Mouse (Mus musculus): ENCODE data around the gene Qrfp. TPM values are rescaled to one million over a fixed set of nuclear protein-coding genes. Genes with fewer than 3 reads are reported as not detected.
A peak's percentile ranks its signal among the peaks of the same experiment; 100 is the strongest.

Gene Qrfp
- total and polyA plus RNA-seq, 2 experiments from 2014 or later: 0.20 TPM; not detected in 1

DNA sequence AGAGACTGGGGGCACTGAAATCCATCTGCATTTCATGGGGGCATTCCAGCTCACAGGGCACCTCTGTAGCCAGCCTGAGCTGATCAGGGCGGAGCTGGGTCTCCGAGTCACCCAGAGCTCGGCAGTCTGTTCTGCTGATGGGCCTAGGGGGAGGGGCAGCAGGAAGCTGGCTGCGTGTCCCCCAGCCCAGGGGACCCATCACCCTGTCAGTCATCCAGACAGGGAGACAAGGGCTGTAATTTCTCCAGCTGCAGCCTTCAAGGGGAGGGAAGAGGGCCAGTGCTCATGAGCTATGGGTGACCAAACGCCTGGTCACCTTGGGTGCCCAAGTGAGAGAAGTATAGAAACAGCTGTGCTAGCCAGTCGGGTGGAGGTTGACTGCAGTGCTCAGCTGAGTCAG lies 26.6 kb upstream of the Qrfp start:
- Histone ChIP-seq H3K4me3 (ENCODE audit: low read depth, low read length) (no peak overlapping the region), H3K4me2 (ENCODE audit: low read depth, low read length, poor library complexity, severe bottlenecking) (no peak overlapping the region), H3K27ac (ENCODE audit: low read depth, low read length) (no peak overlapping the region), H3K9ac (replicated peaks; ENCODE audit: low read length, poor library complexity, severe bottlenecking) (no peak overlapping the region), H3K36me3 (ENCODE audit: insufficient read depth, low read length) (no peaks in the 10 kb centered on the region), H3K4me1 (ENCODE audit: insufficient read depth, low read length) (no peaks in the 10 kb centered on the region), H3K9me3 (ENCODE audit: low read length) (no peaks in the 10 kb centered on the region), H3K27me3 (ENCODE audit: insufficient read depth, low read length) (no peaks in the 10 kb centered on the region)
- ATAC-seq (ENCODE audit: low FRiP score) (no peak), DNase-seq (ENCODE audit: low spot score) (no peak)
- WGBS: 33% methylated on average over 6 of the region's 6 CpGs
- no peak for TF ChIP-seq CTCF (IDR thresholded peaks at IDR 0.05)

DNA sequence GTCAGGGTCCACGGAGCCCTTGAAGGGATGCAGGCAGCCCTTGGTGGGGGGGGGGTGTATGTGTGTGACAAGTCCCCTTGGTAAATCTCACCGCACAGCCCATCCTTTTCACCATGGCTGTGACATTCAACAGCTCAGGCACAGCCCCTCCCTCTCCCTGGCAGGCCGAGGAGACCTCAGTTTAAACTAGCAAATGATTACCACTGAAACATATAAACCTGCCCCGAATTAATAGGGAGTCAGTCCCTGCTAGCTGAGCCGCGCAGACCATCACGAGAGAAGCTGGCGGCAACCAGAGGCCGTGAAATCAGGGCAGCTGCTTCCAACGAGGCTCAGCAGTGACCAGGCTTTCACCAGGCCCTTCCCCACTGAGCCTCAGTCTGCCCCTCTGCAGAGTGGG lies 25.7 kb upstream of the Qrfp start:
- Histone ChIP-seq H3K9me3 (ENCODE audit: low read length) (no peaks in the 10 kb centered on the region), H3K36me3 (ENCODE audit: insufficient read depth, low read length) (no peaks in the 10 kb centered on the region), H3K9ac (replicated peaks; ENCODE audit: low read length, poor library complexity, severe bottlenecking) (no peak overlapping the region), H3K27me3 (ENCODE audit: insufficient read depth, low read length) (no peaks in the 10 kb centered on the region), H3K4me3 (ENCODE audit: low read depth, low read length) (no peak overlapping the region), H3K4me2 (ENCODE audit: low read depth, low read length, poor library complexity, severe bottlenecking) (no peak overlapping the region), H3K4me1 (ENCODE audit: insufficient read depth, low read length) (no peaks in the 10 kb centered on the region), H3K27ac (ENCODE audit: low read depth, low read length) (no peak overlapping the region)
- ATAC-seq (ENCODE audit: low FRiP score): no peak
- 54% methylated on average over 10 of the region's 10 CpGs for WGBS
- DNase-seq (ENCODE audit: low spot score): no peak
- no peak for TF ChIP-seq CTCF (IDR thresholded peaks at IDR 0.05)

DNA sequence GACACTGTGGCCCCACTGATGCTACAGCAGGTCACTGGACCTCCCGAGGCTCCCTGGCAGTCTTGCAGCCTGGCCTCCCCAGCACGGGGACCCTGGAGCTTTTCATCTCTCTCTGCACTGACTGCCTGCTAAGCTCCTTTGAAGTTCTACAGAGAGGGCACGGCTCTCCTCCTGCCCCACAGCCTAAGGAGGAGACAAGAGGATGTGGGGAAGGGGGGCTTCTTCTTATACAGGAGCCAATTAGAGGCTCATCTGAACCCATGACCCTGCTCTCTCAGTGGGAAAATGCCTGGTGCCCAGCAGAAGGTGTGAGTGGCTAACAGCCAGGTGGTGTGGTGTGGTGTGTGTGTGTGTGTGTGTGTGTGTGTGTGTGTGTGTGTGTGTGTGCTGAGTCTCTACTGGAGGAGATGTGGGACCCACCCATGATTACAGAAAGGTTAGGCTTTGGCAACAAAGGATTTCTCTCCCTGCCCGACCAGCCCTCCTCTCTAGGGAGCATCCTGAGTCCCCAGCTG lies 18.0 kb upstream of the Qrfp start:
- no peaks in the 10 kb centered on the region for H3K36me3 ChIP-seq (ENCODE audit: insufficient read depth, low read length)
- H3K4me1 ChIP-seq (ENCODE audit: insufficient read depth, low read length): peaks cover 4% of the 10 kb centered on the region; the same call in 1 of the 2 replicates
- WGBS: 7% methylated on average over 4 of the region's 4 CpGs
- no peaks in the 10 kb centered on the region for H3K27me3 ChIP-seq (ENCODE audit: insufficient read depth, low read length)
- no peak for DNase-seq (ENCODE audit: low spot score)
- no peak overlapping the region for H3K4me2 ChIP-seq (ENCODE audit: low read depth, low read length, poor library complexity, severe bottlenecking)
- H3K27ac ChIP-seq (ENCODE audit: low read depth, low read length): no peak overlapping the region; the same call in 1 of the 2 replicates
- ATAC-seq (ENCODE audit: low FRiP score): no peak
- H3K9ac ChIP-seq (replicated peaks; ENCODE audit: low read length, poor library complexity, severe bottlenecking): 0 out of 2 replicates have a peak overlapping the region, but pooled peaks have one; percentile 8
- no peaks in the 10 kb centered on the region for H3K9me3 ChIP-seq (ENCODE audit: low read length)
- no peak overlapping the region for H3K4me3 ChIP-seq (ENCODE audit: low read depth, low read length)
- no peak for TF ChIP-seq CTCF (IDR thresholded peaks at IDR 0.05)

DNA sequence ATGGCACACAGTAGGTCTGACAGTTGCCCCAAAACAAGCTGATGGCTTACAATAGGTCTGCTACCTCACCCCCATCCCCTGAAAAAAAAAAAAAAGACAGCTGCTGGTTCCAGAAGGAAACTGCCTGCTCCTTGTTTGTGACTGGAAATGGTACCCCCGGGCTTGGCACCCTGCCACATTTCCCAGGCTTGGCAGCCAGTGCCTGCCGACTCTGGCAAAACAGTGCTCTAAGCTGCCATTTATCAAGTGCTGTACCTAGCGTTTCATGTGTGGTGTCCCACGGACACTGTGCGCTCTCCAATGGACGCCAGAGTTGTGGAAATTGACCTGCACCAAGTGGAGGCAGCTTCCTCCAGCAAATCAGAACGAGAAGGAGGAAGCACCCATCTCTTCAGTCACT lies 17.5 kb upstream of the Qrfp start:
- Histone ChIP-seq H3K9ac (replicated peaks; ENCODE audit: low read length, poor library complexity, severe bottlenecking) (0 out of 2 replicates have a peak overlapping the region, but pooled peaks have one; percentile 8), H3K27me3 (ENCODE audit: insufficient read depth, low read length) (no peaks in the 10 kb centered on the region), H3K4me2 (ENCODE audit: low read depth, low read length, poor library complexity, severe bottlenecking) (no peak overlapping the region), H3K4me3 (ENCODE audit: low read depth, low read length) (no peak overlapping the region), H3K36me3 (ENCODE audit: insufficient read depth, low read length) (no peaks in the 10 kb centered on the region), H3K9me3 (ENCODE audit: low read length) (no peaks in the 10 kb centered on the region), H3K4me1 (ENCODE audit: insufficient read depth, low read length) (peaks cover 4% of the 10 kb centered on the region; the same call in 1 of the 2 replicates), H3K27ac (ENCODE audit: low read depth, low read length) (no peak overlapping the region; the same call in 1 of the 2 replicates)
- peak; percentile 85 for DNase-seq (ENCODE audit: low spot score)
- ATAC-seq (ENCODE audit: low FRiP score): no peak
- no peak for TF ChIP-seq CTCF (IDR thresholded peaks at IDR 0.05)
- WGBS: 35% methylated on average over 7 of the region's 7 CpGs

DNA sequence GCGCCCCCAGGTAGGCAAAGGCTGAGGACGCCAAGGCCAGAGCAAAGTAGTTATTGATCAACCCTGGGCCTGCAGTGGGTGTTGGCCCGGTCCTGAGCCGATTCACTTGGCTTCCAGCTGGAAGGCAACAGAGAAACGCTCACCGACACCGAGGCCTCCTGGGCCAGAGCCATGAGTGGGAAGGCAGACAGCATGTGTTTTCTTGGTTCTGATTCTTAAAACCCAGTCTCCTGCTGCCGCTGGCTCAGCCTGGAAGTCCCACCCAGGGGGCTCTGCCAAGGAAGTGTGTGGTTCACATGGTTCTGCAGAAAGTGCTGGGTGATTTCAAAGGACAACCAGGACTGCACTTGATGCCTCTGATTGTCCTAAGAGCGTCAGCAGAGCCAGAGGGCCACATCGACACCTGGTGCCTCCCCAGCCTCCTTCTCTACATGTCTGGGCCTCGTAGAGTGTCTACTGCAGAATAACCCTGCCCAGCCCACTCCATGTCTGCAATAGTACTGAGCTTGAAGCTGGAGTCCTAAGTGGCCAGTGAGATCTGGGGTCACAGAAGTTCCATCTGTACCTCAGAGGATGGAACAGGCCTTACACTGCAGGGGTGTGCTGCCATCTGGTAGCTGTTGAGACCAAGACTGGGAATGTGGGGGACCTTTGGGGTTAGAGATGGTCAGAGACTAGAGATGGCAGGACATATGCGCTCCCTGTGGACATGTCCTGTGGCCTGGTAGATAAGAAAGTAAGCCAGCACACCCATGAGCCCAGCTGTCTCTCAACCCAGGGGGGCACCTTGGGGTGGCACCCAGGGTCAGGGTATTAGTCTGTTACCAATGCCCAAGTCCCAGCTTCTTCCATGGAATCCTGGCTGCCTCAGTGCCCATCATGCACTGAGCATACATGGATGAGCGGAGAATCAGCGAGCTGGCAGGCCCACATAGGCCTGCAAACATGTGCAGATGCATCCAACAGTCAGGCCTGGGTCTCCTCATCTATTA lies 16.0 kb upstream of the Qrfp start:
- no peaks in the 10 kb centered on the region for H3K9me3 ChIP-seq (ENCODE audit: low read length)
- no peaks in the 10 kb centered on the region for H3K27me3 ChIP-seq (ENCODE audit: insufficient read depth, low read length)
- DNase-seq (ENCODE audit: low spot score): no peak
- peaks cover 4% of the 10 kb centered on the region; the same call in 1 of the 2 replicates for H3K4me1 ChIP-seq (ENCODE audit: insufficient read depth, low read length)
- no peaks in the 10 kb centered on the region for H3K36me3 ChIP-seq (ENCODE audit: insufficient read depth, low read length)
- no peak for ATAC-seq (ENCODE audit: low FRiP score)
- no peak for TF ChIP-seq CTCF (IDR thresholded peaks at IDR 0.05)
- no peak overlapping the region for H3K4me2 ChIP-seq (ENCODE audit: low read depth, low read length, poor library complexity, severe bottlenecking)
- no peak overlapping the region for H3K9ac ChIP-seq (replicated peaks; ENCODE audit: low read length, poor library complexity, severe bottlenecking)
- H3K27ac ChIP-seq (ENCODE audit: low read depth, low read length): no peak overlapping the region
- 84% methylated on average over 14 of the region's 14 CpGs for WGBS
- H3K4me3 ChIP-seq (ENCODE audit: low read depth, low read length): no peak overlapping the region

DNA sequence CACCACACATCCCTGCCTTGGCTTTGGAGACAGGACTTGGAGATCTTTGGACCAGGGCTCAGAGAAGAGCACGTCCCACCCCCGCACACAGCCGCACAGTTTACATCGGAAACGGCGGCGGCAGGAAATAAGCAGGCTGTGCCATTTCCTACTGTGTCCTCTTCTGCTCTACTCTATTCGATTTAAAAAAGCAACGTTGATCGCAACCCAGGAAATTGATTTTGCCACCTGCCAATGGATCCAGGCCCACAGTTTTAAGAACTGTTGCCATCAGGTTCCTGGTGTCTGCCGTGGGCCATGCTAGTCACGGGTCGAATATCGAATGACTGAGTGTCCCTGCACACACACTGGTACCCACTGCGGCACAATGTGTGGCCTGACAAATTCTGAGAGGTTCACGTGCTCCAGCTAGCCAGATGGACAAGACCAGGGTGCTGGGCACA lies 15.1 kb upstream of the Qrfp start:
- Histone ChIP-seq H3K9me3 (ENCODE audit: low read length) (no peaks in the 10 kb centered on the region), H3K27me3 (ENCODE audit: insufficient read depth, low read length) (no peaks in the 10 kb centered on the region)
- 80% methylated on average over 16 of the region's 16 CpGs for WGBS

More for the DNA sequence above, 15.1 kb upstream of the Qrfp start:
- TF ChIP-seq CTCF (IDR thresholded peaks at IDR 0.05): no peak
- Histone ChIP-seq H3K4me2 (ENCODE audit: low read depth, low read length, poor library complexity, severe bottlenecking) (no peak overlapping the region), H3K4me1 (ENCODE audit: insufficient read depth, low read length) (peaks cover 4% of the 10 kb centered on the region; the same call in 1 of the 2 replicates), H3K9ac (replicated peaks; ENCODE audit: low read length, poor library complexity, severe bottlenecking) (no peak overlapping the region), H3K4me3 (ENCODE audit: low read depth, low read length) (no peak overlapping the region), H3K36me3 (ENCODE audit: insufficient read depth, low read length) (no peaks in the 10 kb centered on the region), H3K27ac (ENCODE audit: low read depth, low read length) (no peak overlapping the region)
- DNase-seq (ENCODE audit: low spot score) (no peak), ATAC-seq (ENCODE audit: low FRiP score) (no peak)
